Mouse (Mus musculus): ENCODE measurements around the gene Gm11037. TPM values are rescaled to one million over a fixed set of nuclear protein-coding genes. Genes with fewer than 3 reads are reported as not detected.
A peak's percentile ranks its signal among the peaks of the same experiment; 100 is the strongest.

The Gm11037 gene
- polyA plus RNA-seq, 1 experiment from 2014 or later: not detected

GRCm38 (mm10) chr2:131127161-131127730 is 6.1 kb upstream of the Gm11037 start, which contains the start of gene Hspa12b:
Gene Hspa12b, plus strand, starts transcription at chr2:131127280.
- 2% methylated on average over 28 of the region's 28 CpGs for WGBS
- H3K27me3 ChIP-seq (ENCODE audit: control insufficient read depth, insufficient read depth, low read length): no peaks in the 10 kb centered on the region; the same call in 1 of the 2 replicates
- H3K4me2 ChIP-seq (replicated peaks): peak within 1 kb of the TSS; percentile 63
- no peak for DNase-seq (ENCODE audit: low spot score)
- H3K9ac ChIP-seq: peak within 1 kb of the TSS; percentile 58
- H3K27ac ChIP-seq: no peak within 1 kb of the TSS
- H3K36me3 ChIP-seq (replicated peaks; ENCODE audit: control insufficient read depth, insufficient read depth): no peaks in the 10 kb centered on the region
- peak; percentile 68; the same call in 1 of the 2 replicates for ATAC-seq (ENCODE audit: low FRiP score)
- H3K9me3 ChIP-seq (ENCODE audit: control insufficient read depth, low read length): no peaks in the 10 kb centered on the region
- H3K4me1 ChIP-seq (replicated peaks; ENCODE audit: control insufficient read depth, insufficient read depth, low read length): 0 out of 2 replicates have a peak, but pooled peaks cover 8% of the 10 kb centered on the region
- peak within 1 kb of the TSS; percentile 37 for H3K4me3 ChIP-seq (replicated peaks; ENCODE audit: low read length)

DNA sequence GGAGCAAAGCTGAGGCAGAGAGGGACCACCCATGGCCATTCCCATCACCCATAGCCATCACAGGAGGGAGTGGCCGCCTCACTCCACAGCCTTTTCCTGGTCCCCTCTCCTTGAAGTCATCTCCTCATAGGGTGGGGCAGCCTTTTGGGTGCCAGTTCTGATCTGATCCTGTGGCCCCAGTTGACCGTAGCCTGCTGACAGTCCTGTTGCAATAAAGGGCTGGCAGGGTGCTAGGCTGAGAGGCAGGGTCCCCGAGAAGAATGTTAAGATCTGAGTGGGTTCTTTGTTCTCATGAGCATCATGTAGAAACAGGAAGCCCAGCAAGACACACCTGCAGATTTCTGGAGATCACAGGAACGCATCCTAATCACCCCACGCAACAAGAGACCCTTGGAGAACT is 5.1 kb upstream of the Gm11037 start:
- H3K4me2 ChIP-seq (replicated peaks): peak overlapping the region; percentile 63

GRCm38 (mm10) chr2:131128636-131129157 is 4.6 kb upstream of the Gm11037 start:
- no peaks in the 10 kb centered on the region for H3K36me3 ChIP-seq (replicated peaks; ENCODE audit: control insufficient read depth, insufficient read depth)
- no peaks in the 10 kb centered on the region; the same call in 1 of the 2 replicates for H3K27me3 ChIP-seq (ENCODE audit: control insufficient read depth, insufficient read depth, low read length)
- no peak overlapping the region for H3K4me3 ChIP-seq (replicated peaks; ENCODE audit: low read length)
- no peaks in the 10 kb centered on the region for H3K9me3 ChIP-seq (ENCODE audit: control insufficient read depth, low read length)
- 0 out of 2 replicates have a peak, but pooled peaks cover 8% of the 10 kb centered on the region for H3K4me1 ChIP-seq (replicated peaks; ENCODE audit: control insufficient read depth, insufficient read depth, low read length)
- H3K9ac ChIP-seq: no peak overlapping the region
- WGBS: 89% methylated on average over 3 of the region's 3 CpGs
- H3K4me2 ChIP-seq (replicated peaks): peak overlapping the region; percentile 63; the same call in 1 of the 2 replicates
- no peak overlapping the region for H3K27ac ChIP-seq
- ATAC-seq (ENCODE audit: low FRiP score) (no peak), DNase-seq (ENCODE audit: low spot score) (no peak)

More for the DNA sequence above, 5.1 kb upstream of the Gm11037 start:
- no peak overlapping the region for H3K9ac ChIP-seq
- H3K4me1 ChIP-seq (replicated peaks; ENCODE audit: control insufficient read depth, insufficient read depth, low read length): 0 out of 2 replicates have a peak, but pooled peaks cover 8% of the 10 kb centered on the region
- DNase-seq (ENCODE audit: low spot score): no peak
- no peak overlapping the region for H3K27ac ChIP-seq
- H3K27me3 ChIP-seq (ENCODE audit: control insufficient read depth, insufficient read depth, low read length): no peaks in the 10 kb centered on the region; the same call in 1 of the 2 replicates
- 91% methylated on average over 5 of the region's 5 CpGs for WGBS
- H3K36me3 ChIP-seq (replicated peaks; ENCODE audit: control insufficient read depth, insufficient read depth): no peaks in the 10 kb centered on the region
- H3K4me3 ChIP-seq (replicated peaks; ENCODE audit: low read length): no peak overlapping the region
- no peaks in the 10 kb centered on the region for H3K9me3 ChIP-seq (ENCODE audit: control insufficient read depth, low read length)
- ATAC-seq (ENCODE audit: low FRiP score): no peak

GRCm38 (mm10) chr2:131129836-131130235 is 3.5 kb upstream of the Gm11037 start:
- no peak overlapping the region for H3K4me3 ChIP-seq (replicated peaks; ENCODE audit: low read length)
- DNase-seq (ENCODE audit: low spot score) (no peak), ATAC-seq (ENCODE audit: low FRiP score) (no peak)
- 84% methylated on average over 5 of the region's 5 CpGs for WGBS
- no peak overlapping the region for H3K27ac ChIP-seq
- H3K9me3 ChIP-seq (ENCODE audit: control insufficient read depth, low read length): no peaks in the 10 kb centered on the region
- no peaks in the 10 kb centered on the region for H3K36me3 ChIP-seq (replicated peaks; ENCODE audit: control insufficient read depth, insufficient read depth)
- no peak overlapping the region for H3K4me2 ChIP-seq (replicated peaks)
- no peak overlapping the region for H3K9ac ChIP-seq
- 0 out of 2 replicates have a peak, but pooled peaks cover 8% of the 10 kb centered on the region for H3K4me1 ChIP-seq (replicated peaks; ENCODE audit: control insufficient read depth, insufficient read depth, low read length)
- H3K27me3 ChIP-seq (ENCODE audit: control insufficient read depth, insufficient read depth, low read length): no peaks in the 10 kb centered on the region; the same call in 1 of the 2 replicates

DNA sequence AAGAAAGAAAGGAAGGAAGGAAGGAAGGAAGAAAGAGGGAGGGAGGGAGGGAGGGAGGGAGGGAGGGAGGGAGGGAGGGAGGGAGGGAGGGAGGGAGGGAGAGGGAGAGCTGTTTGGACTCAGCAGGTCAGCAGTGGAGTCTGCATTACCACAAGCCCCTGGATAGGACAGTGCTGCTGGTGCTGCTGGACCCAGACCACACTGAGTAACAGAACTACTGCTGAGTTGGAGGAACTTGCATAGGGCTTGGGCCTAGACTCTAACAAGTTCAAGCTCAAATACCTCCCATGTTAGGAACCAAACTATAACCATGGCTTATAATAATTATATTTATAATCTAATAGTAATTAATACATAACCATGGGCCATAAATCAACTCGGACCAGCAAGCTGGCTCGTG is 2.4 kb upstream of the Gm11037 start:
- no peak overlapping the region for H3K27ac ChIP-seq
- DNase-seq (ENCODE audit: low spot score) (no peak), ATAC-seq (ENCODE audit: low FRiP score) (no peak)
- no peak overlapping the region for H3K9ac ChIP-seq
- H3K9me3 ChIP-seq (ENCODE audit: control insufficient read depth, low read length): no peaks in the 10 kb centered on the region
- no peak overlapping the region for H3K4me3 ChIP-seq (replicated peaks; ENCODE audit: low read length)
- 93% methylated on average over 2 of the region's 2 CpGs for WGBS
- H3K4me2 ChIP-seq (replicated peaks): no peak overlapping the region
- 0 out of 2 replicates have a peak, but pooled peaks cover 8% of the 10 kb centered on the region for H3K4me1 ChIP-seq (replicated peaks; ENCODE audit: control insufficient read depth, insufficient read depth, low read length)
- no peaks in the 10 kb centered on the region for H3K36me3 ChIP-seq (replicated peaks; ENCODE audit: control insufficient read depth, insufficient read depth)
- H3K27me3 ChIP-seq (ENCODE audit: control insufficient read depth, insufficient read depth, low read length): no peaks in the 10 kb centered on the region

GRCm38 (mm10) chr2:131132111-131132888 is 997 bp upstream of the Gm11037 start:
- Histone ChIP-seq H3K27me3 (ENCODE audit: control insufficient read depth, insufficient read depth, low read length) (no peaks in the 10 kb centered on the region), H3K36me3 (replicated peaks; ENCODE audit: control insufficient read depth, insufficient read depth) (no peaks in the 10 kb centered on the region), H3K9me3 (ENCODE audit: control insufficient read depth, low read length) (no peaks in the 10 kb centered on the region), H3K4me3 (replicated peaks; ENCODE audit: low read length) (no peak overlapping the region), H3K4me2 (replicated peaks) (no peak overlapping the region), H3K9ac (no peak overlapping the region), H3K4me1 (replicated peaks; ENCODE audit: control insufficient read depth, insufficient read depth, low read length) (0 out of 2 replicates have a peak, but pooled peaks cover 5% of the 10 kb centered on the region), H3K27ac (no peak overlapping the region)
- ATAC-seq (ENCODE audit: low FRiP score) (no peak), DNase-seq (ENCODE audit: low spot score) (no peak)
- WGBS: 81% methylated on average over 10 of the region's 10 CpGs

- Histone ChIP-seq H3K9ac (no peak overlapping the region), H3K27ac (no peak overlapping the region; the same call in 1 of the 2 replicates), H3K4me2 (replicated peaks) (no peak overlapping the region), H3K36me3 (replicated peaks; ENCODE audit: control insufficient read depth, insufficient read depth) (no peaks in the 10 kb centered on the region), H3K27me3 (ENCODE audit: control insufficient read depth, insufficient read depth, low read length) (no peaks in the 10 kb centered on the region), H3K4me3 (replicated peaks; ENCODE audit: low read length) (no peak overlapping the region), H3K4me1 (replicated peaks; ENCODE audit: control insufficient read depth, insufficient read depth, low read length) (no peaks in the 10 kb centered on the region), H3K9me3 (ENCODE audit: control insufficient read depth, low read length) (no peaks in the 10 kb centered on the region)
- WGBS: 72% methylated on average over 1 of the region's 1 CpGs
- DNase-seq (ENCODE audit: low spot score): no peak
- ATAC-seq (ENCODE audit: low FRiP score): no peak
Measured at GRCm38 (mm10) chr2:131134381-131134780, 1.1 kb downstream of the Gm11037 start.

DNA sequence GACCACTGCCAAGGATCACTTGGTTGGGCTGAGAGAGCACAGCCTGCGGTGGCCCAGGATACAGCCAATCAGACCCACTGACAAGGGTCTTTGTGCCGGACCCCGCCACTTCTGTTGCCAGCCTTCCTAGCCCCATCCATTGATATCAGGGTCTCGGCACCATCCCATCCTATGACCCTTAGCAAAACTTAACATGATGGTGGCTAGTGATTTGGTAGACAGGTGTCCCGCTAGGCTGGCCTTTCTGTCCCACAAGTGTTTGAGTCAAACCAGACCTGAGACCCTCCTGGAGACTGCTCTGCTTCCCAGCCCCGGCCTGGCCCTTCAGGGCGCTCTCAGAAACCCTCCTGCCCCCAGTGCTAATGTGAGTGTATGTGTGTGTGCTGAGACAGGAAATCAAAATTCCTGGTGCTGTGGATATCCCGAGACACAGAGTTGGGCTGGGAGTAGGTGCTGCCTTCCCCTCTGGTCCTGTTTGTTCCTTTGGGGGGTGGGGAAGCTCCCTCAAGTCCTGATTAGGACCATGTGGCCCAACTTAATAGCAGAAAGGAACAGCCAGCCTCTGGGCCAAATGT is 1.6 kb downstream of the Gm11037 start:
- Histone ChIP-seq H3K9ac (no peak overlapping the region), H3K27me3 (ENCODE audit: control insufficient read depth, insufficient read depth, low read length) (no peaks in the 10 kb centered on the region), H3K27ac (no peak overlapping the region; the same call in 1 of the 2 replicates), H3K4me1 (replicated peaks; ENCODE audit: control insufficient read depth, insufficient read depth, low read length) (no peaks in the 10 kb centered on the region), H3K36me3 (replicated peaks; ENCODE audit: control insufficient read depth, insufficient read depth) (no peaks in the 10 kb centered on the region), H3K9me3 (ENCODE audit: control insufficient read depth, low read length) (no peaks in the 10 kb centered on the region), H3K4me3 (replicated peaks; ENCODE audit: low read length) (no peak overlapping the region), H3K4me2 (replicated peaks) (no peak overlapping the region)
- WGBS: 85% methylated on average over 8 of the region's 8 CpGs
- DNase-seq (ENCODE audit: low spot score) (no peak), ATAC-seq (ENCODE audit: low FRiP score) (no peak)

Measured in hindbrain, embryonic 14.5 days (tissue).